In the genomic region with DNA sequence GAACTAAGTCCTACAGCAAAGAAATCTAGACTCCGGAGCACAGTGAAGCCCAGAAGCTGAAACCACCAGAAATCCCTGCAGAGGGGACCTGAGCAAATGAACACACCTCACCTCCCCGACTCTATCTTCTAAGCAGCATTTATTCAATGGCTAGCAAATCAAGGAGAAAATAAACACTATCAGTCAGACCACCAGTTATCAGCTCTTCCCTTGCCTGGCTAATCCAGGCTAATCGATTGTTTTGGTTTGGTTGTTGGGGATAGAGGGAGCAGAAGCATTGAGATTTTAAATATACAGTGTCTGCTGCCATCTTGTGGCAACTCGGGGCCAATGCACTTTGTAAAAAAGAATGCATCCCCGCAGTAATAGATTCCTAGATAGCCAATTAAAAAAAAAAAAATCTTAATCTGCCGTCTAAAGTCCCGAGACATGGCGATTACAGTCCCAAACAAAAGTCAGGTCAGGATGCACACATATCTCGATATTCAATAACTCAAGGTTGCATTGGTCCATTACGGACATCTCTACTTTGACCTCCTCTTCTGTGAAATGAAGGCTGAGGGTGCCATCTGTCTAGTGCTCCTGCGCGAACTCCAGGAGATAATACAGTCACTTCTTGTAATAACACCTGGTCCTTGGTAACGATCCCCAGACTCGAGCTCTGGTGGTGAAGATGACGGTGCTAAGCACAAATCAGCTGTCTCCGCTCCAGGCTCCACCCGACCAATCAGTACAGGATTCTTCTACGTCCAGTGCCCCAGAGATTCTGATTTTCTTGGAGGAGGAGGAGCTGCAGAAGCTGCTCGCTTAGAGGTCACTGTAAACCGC, we compare ENCODE assay signal across 8 mouse cellular contexts. TPM values are rescaled to one million over a fixed set of nuclear protein-coding genes. Genes with fewer than 3 reads are reported as not detected.
DNase-seq lines count a peak whose midpoint lies in the region; ATAC-seq and TF ChIP-seq lines count a peak whose summit lies in the region.

No protein-coding gene starts in this region.

- DNase-seq in testis, postnatal 10 days (ENCODE audit: low spot score), result peak; percentile 44
- no peak for DNase-seq in testis, postnatal 14 days (ENCODE audit: low spot score)
- DNase-seq in adrenal gland, postnatal 36 days, result peak; percentile 21 to 23
- DNase-seq in embryonic facial prominence, embryonic 14.5 days (ENCODE audit: low spot score), result peak; percentile 40
- DNase-seq in kidney, postnatal 0 days (ENCODE audit: low spot score), result peak; percentile 80
- DNase-seq in lung, postnatal 10 days, result peak; percentile 45
- peak; percentile 68 to 74 for DNase-seq in right cerebral cortex, adult 2 months (ENCODE audit: low spot score in 2 of 2)
- no peak for DNase-seq in gastrocnemius, adult 8-10 months (ENCODE audit: low spot score in 2 of 2)

- no peak overlapping the region for H3K4me2 ChIP-seq in embryonic facial prominence, embryonic 14.5 days (ENCODE audit: low read depth, low read length)
- no peak overlapping the region for H3K4me2 ChIP-seq in kidney, postnatal 0 days (ENCODE audit: low read length)

- no peak overlapping the region for H3K9ac ChIP-seq in embryonic facial prominence, embryonic 14.5 days (ENCODE audit: low read depth, low read length)
- no peak overlapping the region for H3K9ac ChIP-seq in kidney, postnatal 0 days (ENCODE audit: low read depth, low read length)

- no peak overlapping the region for H3K4me3 ChIP-seq in embryonic facial prominence, embryonic 14.5 days (ENCODE audit: low read depth, low read length)
- no peak overlapping the region for H3K4me3 ChIP-seq in kidney, postnatal 0 days (replicated peaks; ENCODE audit: low read depth, low read length)

- H3K27me3 ChIP-seq in embryonic facial prominence, embryonic 14.5 days (replicated peaks; ENCODE audit: control insufficient read depth, insufficient read depth, low read length), result no peaks in the 10 kb centered on the region
- no peaks in the 10 kb centered on the region for H3K27me3 ChIP-seq in kidney, postnatal 0 days (ENCODE audit: insufficient read depth, low read length)

- H3K27ac ChIP-seq in embryonic facial prominence, embryonic 14.5 days (replicated peaks; ENCODE audit: low read depth, low read length), result no peak overlapping the region
- no peak overlapping the region for H3K27ac ChIP-seq in kidney, postnatal 0 days

- no peaks in the 10 kb centered on the region for H3K36me3 ChIP-seq in embryonic facial prominence, embryonic 14.5 days (ENCODE audit: control insufficient read depth, insufficient read depth, low read length)
- 0 out of 2 replicates have a peak, but pooled peaks cover 2% of the 10 kb centered on the region for H3K36me3 ChIP-seq in kidney, postnatal 0 days (ENCODE audit: insufficient read depth, low read length)

- WGBS in embryonic facial prominence, embryonic 14.5 days, result 43% methylated on average over 20 of the region's 20 CpGs
- 47% methylated on average over 20 of the region's 20 CpGs for WGBS in kidney, postnatal 0 days

- peak; percentile 87 for TF ChIP-seq CTCF in kidney, postnatal 0 days (IDR thresholded peaks at IDR 0.05; ENCODE audit: low read depth)

- no peaks in the 10 kb centered on the region for H3K4me1 ChIP-seq in embryonic facial prominence, embryonic 14.5 days (ENCODE audit: control insufficient read depth, insufficient read depth, low read length)
- no peaks in the 10 kb centered on the region for H3K4me1 ChIP-seq in kidney, postnatal 0 days (replicated peaks; ENCODE audit: insufficient read depth, low read length)

- ATAC-seq in embryonic facial prominence, embryonic 14.5 days (ENCODE audit: low read depth), result no peak
- ATAC-seq in kidney, postnatal 0 days (replicated peaks; ENCODE audit: low FRiP score, low read depth), result no peak

- no peaks in the 10 kb centered on the region for H3K9me3 ChIP-seq in embryonic facial prominence, embryonic 14.5 days (ENCODE audit: control insufficient read depth, low read length)
- H3K9me3 ChIP-seq in kidney, postnatal 0 days (replicated peaks; ENCODE audit: low read length), result no peaks in the 10 kb centered on the region

RNA-seq across cellular contexts. Expression of a gene that starts 27.1 kb away (rescaled TPM):
- not detected for total RNA-seq in adrenal gland, postnatal 36 days (2021)
- polyA plus RNA-seq in embryonic facial prominence, embryonic 14.5 days (2014; fragmentation: Nextera tagmentation; extraction: Ambion mirVana), result 0.10 and 0.33 TPM in 2 replicates
- not detected in 2 replicates for polyA plus RNA-seq in kidney, postnatal 0 days (2015; fragmentation: Nextera tagmentation; extraction: Ambion mirVana)
- total RNA-seq in gastrocnemius, adult 8-10 months (2022), result not detected

Comparison
In these comparisons a context has a peak if more than half of its experiments do, and no peak if none do; other contexts are left out.
1. DNase-seq: peak in testis, postnatal 10 days (single experiment), adrenal gland, postnatal 36 days (2 of 2), embryonic facial prominence, embryonic 14.5 days (single experiment), kidney, postnatal 0 days (single experiment), lung, postnatal 10 days (single experiment) and right cerebral cortex, adult 2 months (2 of 2); none in testis, postnatal 14 days (single experiment) and gastrocnemius, adult 8-10 months (0 of 2).